Mouse (Mus musculus) hindbrain, embryonic 14.5 days (tissue): ENCODE measurements around the gene Rgs7bp. TPM values are rescaled to one million over a fixed set of nuclear protein-coding genes. Genes with fewer than 3 reads are reported as not detected.

Experiments
- ATAC-seq: fragments of 200-750 bp; cut with Nextera tagmentation; 2 replicates; pipeline ENCODE4 v1.8.0; 2017; ENCODE audit warnings: moderate number of reproducible peaks, mild to moderate bottlenecking, moderate TSS enrichment, moderate library complexity; ENCODE audit not compliant: low FRiP score
- DNase-seq: peaks from one replicate; pipeline ENCODE4 v3.0.0-alpha.2; 2015; ENCODE audit warnings: low spot score
- H3K27ac ChIP-seq: fragments of 300-500 bp; sonication (generic); 2 replicates; pipeline ENCODE4 v1.5.1; 2014; ENCODE audit warnings: mild to moderate bottlenecking, moderate library complexity
- H3K27me3 ChIP-seq: fragments of 300-500 bp; sonication (generic); 2 replicates; pipeline ENCODE4 v1.6.1; 2014; ENCODE audit warnings: mild to moderate bottlenecking, low read length, mixed read lengths; ENCODE audit not compliant: control insufficient read depth, insufficient read depth
- H3K36me3 ChIP-seq: fragments of 300-500 bp; sonication (generic); replicated peaks from 2 replicates; pipeline ENCODE4 v1.6.1; 2014; ENCODE audit not compliant: control insufficient read depth, insufficient read depth
- H3K4me1 ChIP-seq: fragments of 300-500 bp; sonication (generic); replicated peaks from 2 replicates; pipeline ENCODE4 v1.6.1; 2014; ENCODE audit warnings: antibody characterized with exemption, low read length, mixed read lengths; ENCODE audit not compliant: control insufficient read depth, insufficient read depth
- H3K4me2 ChIP-seq: fragments of 300-500 bp; sonication (generic); replicated peaks from 2 replicates; pipeline ENCODE4 v1.6.1; 2014; ENCODE audit warnings: mild to moderate bottlenecking, moderate library complexity
- H3K4me3 ChIP-seq: fragments of 300-500 bp; sonication (generic); replicated peaks from 2 replicates; pipeline ENCODE4 v1.5.1; 2014; ENCODE audit warnings: mild to moderate bottlenecking, low read length
- H3K9ac ChIP-seq: fragments of 300-500 bp; sonication (generic); 2 replicates; pipeline ENCODE4 v1.6.1; 2014
- H3K9me3 ChIP-seq: fragments of 300-500 bp; sonication (generic); 2 replicates; pipeline ENCODE4 v1.6.1; 2016; ENCODE audit warnings: low read length; ENCODE audit not compliant: control insufficient read depth
- WGBS: fragments of 180-500 bp; shearing (Covaris S2); extraction: QIAGEN DNeasy Blood & Tissue Kit; methylation state at CpG from one replicate; pipeline ENCODE4 v1.1.7; 2014; 5-methylcytosine and 5-hydroxymethylcytosine counted together
- polyA plus RNA-seq: library from polyadenylated mRNA; unstranded; fragments of >200 nt; fragmentation: Nextera tagmentation; extraction: Ambion mirVana; gene quantifications from 2 replicates; pipeline ENCODE4 v1.2.1, GENCODE M21; 2014

Gene Rgs7bp
- polyA plus RNA-seq, 1 experiment from 2014 or later: 7.0 TPM

- Histone ChIP-seq H3K4me3 (no peak overlapping the region), H3K4me2 (no peak overlapping the region), H3K27ac (no peak overlapping the region), H3K4me1 (peaks cover 10% of the 10 kb centered on the region; the same call in 1 of the 2 replicates), H3K9me3 (no peaks in the 10 kb centered on the region), H3K9ac (no peak overlapping the region), H3K36me3 (no peaks in the 10 kb centered on the region), H3K27me3 (no peaks in the 10 kb centered on the region)
- ATAC-seq (no peak), DNase-seq (no peak)
- 72% methylated on average over 7 of the region's 7 CpGs for WGBS
These were observed 94.4 kb downstream of the Rgs7bp start for GRCm38 (mm10) chr13:104960206-104960928.

- WGBS: 75% methylated on average over 4 of the region's 4 CpGs
- H3K36me3 ChIP-seq: no peaks in the 10 kb centered on the region
- ATAC-seq: no peak
These were observed 95.0 kb downstream of the Rgs7bp start for GRCm38 (mm10) chr13:104959733-104960132.

DNA sequence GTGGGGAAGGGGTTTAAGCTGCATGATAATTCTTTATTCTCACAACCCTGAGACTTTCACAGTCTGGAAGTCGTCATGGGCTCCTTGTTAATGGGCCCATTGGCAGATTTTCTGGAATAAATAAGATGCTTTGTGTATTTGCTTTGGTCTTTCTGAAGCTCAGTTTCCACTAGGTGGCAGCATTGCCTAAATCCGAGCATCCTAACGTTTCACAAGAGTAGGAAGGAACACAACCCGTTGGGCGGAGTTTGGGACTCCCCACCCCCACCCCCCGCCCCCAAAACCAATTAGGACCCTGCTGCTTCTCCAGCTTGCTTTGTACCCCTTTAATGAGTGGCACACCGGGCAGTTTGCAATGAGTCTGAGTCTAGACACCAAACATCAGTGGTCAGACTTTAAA lies 106.8 kb downstream of the Rgs7bp start:
- no peak overlapping the region for H3K27ac ChIP-seq
- H3K4me1 ChIP-seq: no peaks in the 10 kb centered on the region
- ATAC-seq: peak; percentile 88
- WGBS: 0% methylated on average over 7 of the region's 7 CpGs
- no peak overlapping the region for H3K9ac ChIP-seq
- no peaks in the 10 kb centered on the region for H3K36me3 ChIP-seq
- no peaks in the 10 kb centered on the region for H3K27me3 ChIP-seq
- peak overlapping the region; percentile 19; the same call in 1 of the 2 replicates for H3K4me2 ChIP-seq
- peak; percentile 95 for DNase-seq
- H3K4me3 ChIP-seq: no peak overlapping the region
- no peaks in the 10 kb centered on the region for H3K9me3 ChIP-seq

More at GRCm38 (mm10) chr13:104959733-104960132, 95.0 kb downstream of the Rgs7bp start:
- Histone ChIP-seq H3K9me3 (no peaks in the 10 kb centered on the region), H3K27me3 (no peaks in the 10 kb centered on the region), H3K9ac (no peak overlapping the region), H3K27ac (no peak overlapping the region), H3K4me1 (peaks cover 10% of the 10 kb centered on the region; the same call in 1 of the 2 replicates), H3K4me2 (no peak overlapping the region), H3K4me3 (no peak overlapping the region)
- DNase-seq: no peak

- no peak overlapping the region for H3K27ac ChIP-seq
- H3K36me3 ChIP-seq: no peaks in the 10 kb centered on the region
- H3K27me3 ChIP-seq: no peaks in the 10 kb centered on the region
- H3K4me2 ChIP-seq: no peak overlapping the region
- H3K4me1 ChIP-seq: peaks cover 5% of the 10 kb centered on the region; the same call in 1 of the 2 replicates
- H3K4me3 ChIP-seq: no peak overlapping the region
- H3K9ac ChIP-seq: no peak overlapping the region
- WGBS: 95% methylated on average over 8 of the region's 8 CpGs
- DNase-seq (no peak), ATAC-seq (no peak)
- H3K9me3 ChIP-seq: no peaks in the 10 kb centered on the region
These were observed 114.2 kb downstream of the Rgs7bp start for GRCm38 (mm10) chr13:104940483-104940882.

GRCm38 (mm10) chr13:104939856-104940255 lies 114.9 kb downstream of the Rgs7bp start:
- Histone ChIP-seq H3K4me1 (peaks cover 5% of the 10 kb centered on the region; the same call in 1 of the 2 replicates), H3K4me2 (no peak overlapping the region), H3K27ac (no peak overlapping the region), H3K36me3 (no peaks in the 10 kb centered on the region), H3K4me3 (no peak overlapping the region), H3K9ac (no peak overlapping the region), H3K9me3 (no peaks in the 10 kb centered on the region), H3K27me3 (no peaks in the 10 kb centered on the region)
- no peak for ATAC-seq
- DNase-seq: peak; percentile 87
- 4% methylated on average over 4 of the region's 4 CpGs for WGBS

GRCm38 (mm10) chr13:104938966-104939593 lies 115.7 kb downstream of the Rgs7bp start:
- no peaks in the 10 kb centered on the region for H3K9me3 ChIP-seq
- no peak overlapping the region for H3K4me3 ChIP-seq
- WGBS: 64% methylated on average over 13 of the region's 13 CpGs
- H3K4me2 ChIP-seq: no peak overlapping the region
- H3K4me1 ChIP-seq: peaks cover 5% of the 10 kb centered on the region; the same call in 1 of the 2 replicates
- DNase-seq (no peak), ATAC-seq (no peak; the same call in 1 of the 2 replicates)
- H3K27me3 ChIP-seq: no peaks in the 10 kb centered on the region
- H3K9ac ChIP-seq: no peak overlapping the region
- no peak overlapping the region for H3K27ac ChIP-seq
- no peaks in the 10 kb centered on the region for H3K36me3 ChIP-seq

DNA sequence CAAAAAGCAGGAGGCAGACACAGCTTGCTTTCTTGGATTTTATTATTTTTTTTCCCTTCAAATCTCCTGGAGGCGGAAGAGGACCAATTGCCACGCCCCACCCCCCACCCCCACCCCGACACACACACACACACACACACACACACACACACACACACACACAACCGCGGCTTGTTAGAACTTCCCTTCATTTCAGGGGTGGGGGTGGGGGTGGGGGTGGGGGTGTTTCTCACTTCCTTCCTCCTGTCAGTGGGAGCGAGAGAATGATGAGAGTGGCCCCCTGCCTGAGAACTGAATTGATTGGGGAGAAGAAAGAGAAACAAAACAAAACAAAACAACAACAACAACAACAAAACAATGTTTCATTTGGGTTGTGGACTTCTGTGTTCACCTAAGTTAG lies 117.0 kb downstream of the Rgs7bp start:
- Histone ChIP-seq H3K4me3 (peak overlapping the region; percentile 2; the same call in 1 of the 2 replicates), H3K4me1 (peaks cover 5% of the 10 kb centered on the region; the same call in 1 of the 2 replicates), H3K36me3 (no peaks in the 10 kb centered on the region), H3K4me2 (peak overlapping the region; percentile 46), H3K27ac (no peak overlapping the region), H3K9me3 (no peaks in the 10 kb centered on the region), H3K9ac (peak overlapping the region; percentile 13; the same call in 1 of the 2 replicates), H3K27me3 (no peaks in the 10 kb centered on the region)
- DNase-seq (no peak), ATAC-seq (no peak)
- 10% methylated on average over 6 of the region's 6 CpGs for WGBS

- Histone ChIP-seq H3K27ac (no peak overlapping the region), H3K9ac (no peak overlapping the region), H3K4me3 (no peak overlapping the region), H3K4me1 (peaks cover 5% of the 10 kb centered on the region; the same call in 1 of the 2 replicates), H3K36me3 (no peaks in the 10 kb centered on the region), H3K9me3 (no peaks in the 10 kb centered on the region), H3K27me3 (no peaks in the 10 kb centered on the region), H3K4me2 (0 out of 2 replicates have a peak overlapping the region, but pooled peaks have one; percentile 46)
- no peak for DNase-seq
- WGBS: 87% methylated on average over 2 of the region's 2 CpGs
- no peak for ATAC-seq
These were observed 118.1 kb downstream of the Rgs7bp start for GRCm38 (mm10) chr13:104936586-104936985.
